ENCODE assay signal across 8 mouse cellular contexts in genomic region chr6:4749091-4749490, GRCm38 (mm10). TPM values are rescaled to one million over a fixed set of nuclear protein-coding genes. Genes with fewer than 3 reads are reported as not detected.
DNase-seq lines count a peak whose midpoint lies in the region; ATAC-seq lines count a peak whose summit lies in the region.

No protein-coding gene starts in this region.

- H3K9ac ChIP-seq in intestine, embryonic 14.5 days (ENCODE audit: low read length): no peak overlapping the region

- peaks cover 33% of the 10 kb centered on the region for H3K9me3 ChIP-seq in embryonic facial prominence, embryonic 10.5 days
- H3K9me3 ChIP-seq in intestine, embryonic 14.5 days (ENCODE audit: control insufficient read depth, low read length): peaks cover 22% of the 10 kb centered on the region; the same call in 1 of the 2 replicates

- peak overlapping the region; percentile 91 for H3K27ac ChIP-seq in embryonic facial prominence, embryonic 10.5 days (replicated peaks)
- no peak overlapping the region for H3K27ac ChIP-seq in intestine, embryonic 14.5 days (ENCODE audit: low read depth)

- DNase-seq in adrenal gland, postnatal 10 days: peak; percentile 97
- DNase-seq in embryonic facial prominence, embryonic 10.5 days (ENCODE audit: low spot score): peak; percentile 97
- peak; percentile 91 to 96 for DNase-seq in gastrocnemius, postnatal 36 days
- peak; percentile 90 for DNase-seq in intestine, embryonic 14.5 days (ENCODE audit: low spot score)
- peak; percentile 64 to 95 for DNase-seq in left cerebral cortex, adult 8-10 months (ENCODE audit: low spot score in 2 of 2)
- DNase-seq in lung, postnatal 4 days: peak; percentile 95 to 97
- peak; percentile 90 for DNase-seq in retina, embryonic 14.5 days (ENCODE audit: low spot score)
- peak; percentile 83 for DNase-seq in thymus, postnatal 25 days

- peaks cover 26% of the 10 kb centered on the region for H3K36me3 ChIP-seq in embryonic facial prominence, embryonic 10.5 days (replicated peaks)
- no peaks in the 10 kb centered on the region for H3K36me3 ChIP-seq in intestine, embryonic 14.5 days (ENCODE audit: control insufficient read depth, insufficient read depth, low read length)

- intact Hi-C loops in gastrocnemius, postnatal 36 days (cut with DNase I): loop anchor here (10.0 kb wide), 1 partner anchor 194 kb away; no protein-coding TSS in a partner anchor

- peak; percentile 91 for ATAC-seq in intestine, embryonic 14.5 days (replicated peaks; ENCODE audit: low FRiP score, low TSS enrichment, low read depth)

- peaks cover 10% of the 10 kb centered on the region for H3K4me1 ChIP-seq in embryonic facial prominence, embryonic 10.5 days
- H3K4me1 ChIP-seq in intestine, embryonic 14.5 days (replicated peaks; ENCODE audit: control insufficient read depth, insufficient read depth, low read length): no peaks in the 10 kb centered on the region

- 49% methylated on average over 22 of the region's 22 CpGs for WGBS in embryonic facial prominence, embryonic 10.5 days
- WGBS in intestine, embryonic 14.5 days: 59% methylated on average over 22 of the region's 22 CpGs

- peak overlapping the region; percentile 62 for H3K4me3 ChIP-seq in embryonic facial prominence, embryonic 10.5 days
- peak overlapping the region; percentile 41 for H3K4me3 ChIP-seq in intestine, embryonic 14.5 days (ENCODE audit: low read depth, low read length)

- no peaks in the 10 kb centered on the region for H3K27me3 ChIP-seq in embryonic facial prominence, embryonic 10.5 days (replicated peaks; ENCODE audit: low read depth, poor library complexity, severe bottlenecking)
- H3K27me3 ChIP-seq in intestine, embryonic 14.5 days (replicated peaks; ENCODE audit: control insufficient read depth, insufficient read depth, low read length): no peaks in the 10 kb centered on the region

- peak overlapping the region; percentile 43 for H3K4me2 ChIP-seq in intestine, embryonic 14.5 days (ENCODE audit: low read length)

RNA-seq across cellular contexts. Expression of gene Peg10, which starts 2.0 kb away (rescaled TPM):
- total RNA-seq in adrenal gland, postnatal 10 days (2021): 100 to 1,000 TPM; 283 to 299 TPM
- 15.7 and 18.1 TPM in 2 replicates for polyA plus RNA-seq in embryonic facial prominence, embryonic 10.5 days (2016; fragmentation: Nextera tagmentation; extraction: Ambion mirVana)
- 1 to 10 TPM; 1.4 TPM for total RNA-seq in gastrocnemius, postnatal 36 days (2021)
- 5.9 and 6.6 TPM in 2 replicates for polyA plus RNA-seq in intestine, embryonic 14.5 days (2014; fragmentation: Nextera tagmentation; extraction: Ambion mirVana)
- 10 to 100 TPM; 15.3 to 18.5 (median 16.4) TPM for total RNA-seq in left cerebral cortex, adult 8-10 months (2022)

RNA-seq across cellular contexts. Expression of gene Sgce, which starts 2.1 kb away (rescaled TPM):
- total RNA-seq in adrenal gland, postnatal 10 days (2021): 10 to 100 TPM; 57.3 to 65.7 TPM
- 43.8 and 45.1 TPM in 2 replicates for polyA plus RNA-seq in embryonic facial prominence, embryonic 10.5 days (2016; fragmentation: Nextera tagmentation; extraction: Ambion mirVana)
- 1 to 10 TPM; 9.5 to 9.7 TPM for total RNA-seq in gastrocnemius, postnatal 36 days (2021)
- polyA plus RNA-seq in intestine, embryonic 14.5 days (2014; fragmentation: Nextera tagmentation; extraction: Ambion mirVana): 42.2 and 53.0 TPM in 2 replicates
- 10 to 100 TPM; 33.0 to 37.0 (median 35.7) TPM for total RNA-seq in left cerebral cortex, adult 8-10 months (2022)

Comparison
In these comparisons a context has a peak if more than half of its experiments do, and no peak if none do; other contexts are left out.
1. RNA of gene Peg10, which starts 2.0 kb away (total RNA-seq): 283 to 299 TPM in adrenal gland, postnatal 10 days; 15.3 to 18.5 TPM in left cerebral cortex, adult 8-10 months and 1.4 TPM in gastrocnemius, postnatal 36 days; every median in the first group is over 10 times any median in the second.
2. Peak in every context shown above with its lines, with median percentiles within 50 percentile points of each other: DNase-seq.